Mouse (Mus musculus) forebrain, postnatal 0 days (tissue): ENCODE results near the gene Gm11236. TPM values are rescaled to one million over a fixed set of nuclear protein-coding genes. Genes with fewer than 3 reads are reported as not detected.
A peak's percentile ranks its signal among the peaks of the same experiment; 100 is the strongest.
"Not testable (repeated sequence)": the region's sequence is repeated elsewhere in the genome, so short reads cannot be mapped to it uniquely, and the experiment has no call there.

Experiments used
- ATAC-seq: fragments of 200-750 bp; cut with Nextera tagmentation; 2 replicates; pipeline ENCODE4 v1.8.0; 2017; ENCODE audit warnings: mild to moderate bottlenecking, moderate library complexity
- DNase-seq: peaks from one replicate; pipeline ENCODE4 v3.0.0-alpha.2; 2015
- H3K27ac ChIP-seq: fragments of 300-500 bp; sonication (generic); 2 replicates; pipeline ENCODE4 v1.5.1; 2014; ENCODE audit warnings: low read depth, mild to moderate bottlenecking, antibody characterized with exemption, low read length, moderate library complexity, mixed read lengths
- H3K27me3 ChIP-seq: fragments of 300-500 bp; sonication (generic); 2 replicates; pipeline ENCODE4 v1.6.1; 2014; ENCODE audit warnings: mild to moderate bottlenecking, low read length, mixed read lengths; ENCODE audit not compliant: insufficient read depth
- H3K36me3 ChIP-seq: fragments of 300-500 bp; sonication (generic); 2 replicates; pipeline ENCODE4 v1.6.1; 2014; ENCODE audit warnings: mild to moderate bottlenecking, moderate library complexity; ENCODE audit not compliant: insufficient read depth
- H3K4me1 ChIP-seq: fragments of 300-500 bp; sonication (generic); 2 replicates; pipeline ENCODE4 v1.6.1; 2014; ENCODE audit warnings: antibody characterized with exemption; ENCODE audit not compliant: insufficient read depth
- H3K4me2 ChIP-seq: fragments of 300-500 bp; sonication (generic); 2 replicates; pipeline ENCODE4 v1.6.1; 2014; ENCODE audit warnings: low read depth, mild to moderate bottlenecking, moderate library complexity
- H3K4me3 ChIP-seq: fragments of 300-500 bp; sonication (generic); 2 replicates; pipeline ENCODE4 v1.5.1; 2014; ENCODE audit warnings: low read depth, low read length, mixed read lengths
- H3K9ac ChIP-seq: fragments of 300-500 bp; sonication (generic); 2 replicates; pipeline ENCODE4 v1.6.1; 2014; ENCODE audit warnings: mild to moderate bottlenecking
- H3K9me3 ChIP-seq: fragments of 300-500 bp; sonication (generic); 2 replicates; pipeline ENCODE4 v1.6.1; 2016; ENCODE audit warnings: low read length
- CTCF ChIP-seq: sonication (generic); IDR thresholded peaks from 2 replicates; pipeline ENCODE4 v1.5.1; 2016; ENCODE audit warnings: antibody characterized with exemption, control low read depth, low read depth
- WGBS: fragments of 180-500 bp; shearing (Covaris S2); extraction: QIAGEN DNeasy Blood & Tissue Kit; methylation state at CpG from one replicate; pipeline ENCODE4 v1.1.7; 2014; 5-methylcytosine and 5-hydroxymethylcytosine counted together
- polyA plus RNA-seq: library from polyadenylated mRNA; unstranded; fragments of >200 nt; fragmentation: Nextera tagmentation; extraction: Ambion mirVana; gene quantifications from 2 replicates; pipeline ENCODE4 v1.2.1, GENCODE M21; 2015
- total RNA-seq: library from RNA; depleted of rRNA; stranded (reverse); fragments of >200 nt; gene quantifications from 2 replicates; pipeline ENCODE4 v1.2.3, GENCODE M21; 2014; rRNA removed

Gm11236 gene
- not detected in 2 replicates for total RNA-seq
- polyA plus RNA-seq: not detected in 2 replicates

- not testable (repeated sequence) for H3K27me3 ChIP-seq, H3K36me3 ChIP-seq, H3K4me1 ChIP-seq, ATAC-seq, H3K9me3 ChIP-seq, H3K4me2 ChIP-seq, H3K9ac ChIP-seq, H3K4me3 ChIP-seq, H3K27ac ChIP-seq, DNase-seq
- WGBS: no CpG with 5 or more reads among the region's 4 CpGs
These were observed at the start of gene Gm11236 for GRCm38 (mm10) chr4:73637821-73638220. Gene Gm11236, plus strand, starts transcription at chr4:73638121.

- Histone ChIP-seq H3K9ac (no peak overlapping the region), H3K36me3 (no peaks in the 10 kb centered on the region), H3K4me3 (no peak overlapping the region), H3K27ac (no peak overlapping the region), H3K27me3 (no peaks in the 10 kb centered on the region), H3K4me2 (no peak overlapping the region), H3K4me1 (no peaks in the 10 kb centered on the region), H3K9me3 (no peaks in the 10 kb centered on the region)
- WGBS: 2% methylated on average over 3 of the region's 3 CpGs
- DNase-seq (peak; percentile 86), ATAC-seq (peak; percentile 86)
- TF ChIP-seq CTCF: peak; percentile 85
These were observed 38.7 kb upstream of the Gm11236 start for GRCm38 (mm10) chr4:73599248-73599647.

- H3K9ac ChIP-seq, H3K4me2 ChIP-seq, ATAC-seq, H3K4me1 ChIP-seq, H3K36me3 ChIP-seq, H3K9me3 ChIP-seq, DNase-seq, H3K27ac ChIP-seq, H3K4me3 ChIP-seq, H3K27me3 ChIP-seq: not testable (repeated sequence)
- no CpG with 5 or more reads among the region's 3 CpGs for WGBS
These were observed 30.3 kb upstream of the Gm11236 start, which contains the start of gene Gm11238 for GRCm38 (mm10) chr4:73607581-73607980. Gene Gm11238, plus strand, starts transcription at chr4:73607881.

GRCm38 (mm10) chr4:73622684-73623083, 15.2 kb upstream of the Gm11236 start, which contains the start of gene Gm11237:
Gene Gm11237, plus strand, starts transcription at chr4:73622984.
- not testable (repeated sequence) for ATAC-seq, H3K36me3 ChIP-seq, H3K27ac ChIP-seq, H3K4me3 ChIP-seq, H3K27me3 ChIP-seq, DNase-seq, H3K9me3 ChIP-seq, H3K4me1 ChIP-seq, H3K9ac ChIP-seq, H3K4me2 ChIP-seq
- no CpG with 5 or more reads among the region's 3 CpGs for WGBS

DNA sequence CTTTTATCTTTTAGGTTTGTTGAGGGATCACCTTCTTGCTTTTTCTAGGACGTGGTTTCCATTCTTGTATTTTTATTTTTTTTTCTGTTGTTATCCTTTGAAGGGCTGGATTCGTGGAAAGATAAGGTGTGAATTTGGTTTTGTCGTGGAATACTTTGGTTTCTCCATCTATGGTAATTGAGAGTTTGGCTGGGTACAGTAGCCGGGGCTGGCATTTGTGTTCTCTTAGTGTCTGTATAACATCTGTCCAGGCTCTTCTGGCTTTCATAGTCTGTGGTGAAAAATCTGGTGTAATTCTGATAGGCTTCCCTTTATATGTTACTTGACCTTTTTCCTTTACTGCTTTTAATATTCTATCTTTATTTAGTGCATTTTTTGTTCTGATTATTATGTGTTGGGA, 23.9 kb downstream of the Gm11236 start:
- H3K4me3 ChIP-seq, H3K36me3 ChIP-seq, H3K9me3 ChIP-seq, ATAC-seq, H3K27me3 ChIP-seq, H3K9ac ChIP-seq, H3K4me1 ChIP-seq, DNase-seq, H3K4me2 ChIP-seq, H3K27ac ChIP-seq: not testable (repeated sequence)
- 98% methylated on average over 4 of the region's 4 CpGs for WGBS

DNA sequence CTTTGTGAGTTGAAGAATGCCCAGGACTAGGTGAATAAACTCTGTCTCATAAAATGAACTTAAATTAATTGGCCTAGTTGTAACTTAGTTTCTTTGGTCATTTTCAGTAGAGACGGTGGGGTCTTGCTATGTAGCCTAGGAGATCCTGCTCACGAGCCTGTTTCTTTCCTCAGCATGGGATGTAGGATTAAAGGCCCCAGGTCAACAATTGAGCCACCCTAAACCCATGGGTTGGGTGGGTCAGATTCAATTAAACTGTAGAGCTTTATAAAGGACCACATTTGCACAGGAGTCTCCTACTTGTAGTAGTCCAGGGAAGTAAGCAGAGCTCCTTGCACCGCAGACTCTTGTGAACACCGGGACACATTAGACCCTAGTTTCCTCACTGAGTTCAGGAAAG, 30.1 kb downstream of the Gm11236 start, which contains the start of gene Gm11239:
Gene Gm11239, plus strand, starts transcription at position 301 of the 400 bp plus-strand sequence.
- H3K27ac ChIP-seq, H3K27me3 ChIP-seq, ATAC-seq, H3K4me3 ChIP-seq, DNase-seq, H3K4me2 ChIP-seq, H3K9me3 ChIP-seq, H3K9ac ChIP-seq, H3K36me3 ChIP-seq, H3K4me1 ChIP-seq: not testable (repeated sequence)
- WGBS: no CpG with 5 or more reads among the region's 4 CpGs

- not testable (repeated sequence) for H3K27ac ChIP-seq, H3K9ac ChIP-seq, ATAC-seq, H3K4me1 ChIP-seq, H3K9me3 ChIP-seq, H3K27me3 ChIP-seq, H3K36me3 ChIP-seq, H3K4me3 ChIP-seq, H3K4me2 ChIP-seq, DNase-seq
- no CpG with 5 or more reads among the region's 4 CpGs for WGBS
These were observed 45.3 kb downstream of the Gm11236 start, which contains the start of gene Gm428 for GRCm38 (mm10) chr4:73683216-73683615. Gene Gm428, plus strand, starts transcription at chr4:73683516.

Other genes with a start within 250 kb of the Gm11236 start
- not detected in 2 replicates for gene Gm11487, start 233.0 kb upstream of the Gm11236 start, total RNA-seq
- gene Gm11487, start 233.0 kb upstream of the Gm11236 start, polyA plus RNA-seq: not detected in 2 replicates
- gene Gm11238, start 30.2 kb upstream of the Gm11236 start, total RNA-seq: not detected in 2 replicates
- gene Gm11238, start 30.2 kb upstream of the Gm11236 start, polyA plus RNA-seq: not detected in 2 replicates
- gene Gm11237, start 15.1 kb upstream of the Gm11236 start, total RNA-seq: not detected in 2 replicates
- gene Gm11237, start 15.1 kb upstream of the Gm11236 start, polyA plus RNA-seq: not detected in 2 replicates
- gene Gm11239, start 30.2 kb downstream of the Gm11236 start, total RNA-seq: not detected in 2 replicates
- not detected in 2 replicates for gene Gm11239, start 30.2 kb downstream of the Gm11236 start, polyA plus RNA-seq
- not detected in 2 replicates for gene Gm428, start 45.4 kb downstream of the Gm11236 start, total RNA-seq
- gene Gm428, start 45.4 kb downstream of the Gm11236 start, polyA plus RNA-seq: not detected in 2 replicates
- gene Rasef, start 152.9 kb downstream of the Gm11236 start, total RNA-seq: 1.1 and 1.2 TPM in 2 replicates
- gene Rasef, start 152.9 kb downstream of the Gm11236 start, polyA plus RNA-seq: 0.18 and 0.24 TPM in 2 replicates
- not detected in 2 replicates for gene Gm11758, start 238.1 kb downstream of the Gm11236 start, total RNA-seq
- not detected in 2 replicates for gene Gm11758, start 238.1 kb downstream of the Gm11236 start, polyA plus RNA-seq